Mouse (Mus musculus) heart, postnatal 0 days (tissue): Measurements from ENCODE around the gene Prrt4. TPM values are rescaled to one million over a fixed set of nuclear protein-coding genes. Genes with fewer than 3 reads are reported as not detected.

Experiments used
- ATAC-seq: fragments of 200-750 bp; cut with Nextera tagmentation; 2 replicates; pipeline ENCODE4 v1.8.0; 2017; ENCODE audit warnings: low read depth, moderate number of reproducible peaks, moderate library complexity; ENCODE audit not compliant: insufficient read depth
- DNase-seq: peaks from one replicate; pipeline ENCODE4 v3.0.0-alpha.2; 2016; ENCODE audit warnings: low spot score
- H3K27ac ChIP-seq: fragments of 300-500 bp; sonication (generic); 2 replicates; pipeline ENCODE4 v1.5.1; 2014; ENCODE audit warnings: low read depth, mild to moderate bottlenecking
- H3K27me3 ChIP-seq: fragments of 300-500 bp; sonication (generic); 2 replicates; pipeline ENCODE4 v1.6.1; 2014; ENCODE audit warnings: low read length, mixed read lengths; ENCODE audit not compliant: control insufficient read depth, insufficient read depth
- H3K36me3 ChIP-seq: fragments of 300-500 bp; sonication (generic); replicated peaks from 2 replicates; pipeline ENCODE4 v1.6.1; 2014; ENCODE audit warnings: low read length, mixed read lengths; ENCODE audit not compliant: control insufficient read depth, insufficient read depth
- H3K4me1 ChIP-seq: fragments of 300-500 bp; sonication (generic); 2 replicates; pipeline ENCODE4 v1.6.1; 2014; ENCODE audit warnings: antibody characterized with exemption; ENCODE audit not compliant: control insufficient read depth, insufficient read depth
- H3K4me2 ChIP-seq: fragments of 300-500 bp; sonication (generic); 2 replicates; pipeline ENCODE4 v1.6.1; 2014; ENCODE audit warnings: low read depth, mild to moderate bottlenecking, low read length, moderate library complexity
- H3K4me3 ChIP-seq: fragments of 300-500 bp; sonication (generic); 2 replicates; pipeline ENCODE4 v1.5.1; 2014; ENCODE audit warnings: low read depth, low read length
- H3K9ac ChIP-seq: fragments of 300-500 bp; sonication (generic); replicated peaks from 2 replicates; pipeline ENCODE4 v1.6.1; 2014; ENCODE audit warnings: low read depth, low read length, mixed read lengths
- H3K9me3 ChIP-seq: fragments of 300-500 bp; sonication (generic); replicated peaks from 2 replicates; pipeline ENCODE4 v1.6.1; 2016; ENCODE audit warnings: low read length; ENCODE audit not compliant: control insufficient read depth
- CTCF ChIP-seq: IDR thresholded peaks from 2 replicates; pipeline ENCODE4 v1.5.1; 2016; ENCODE audit warnings: antibody characterized with exemption, control low read depth, low read depth
- EP300 ChIP-seq: IDR thresholded peaks from 2 replicates; pipeline ENCODE4 v1.6.1; 2016; ENCODE audit warnings: antibody characterized with exemption, low read depth
- WGBS: fragments of 180-500 bp; shearing (Covaris S2); extraction: QIAGEN DNeasy Blood & Tissue Kit; methylation state at CpG from one replicate; pipeline ENCODE4 v1.1.7; 2014; 5-methylcytosine and 5-hydroxymethylcytosine counted together
- polyA plus RNA-seq: library from polyadenylated mRNA; unstranded; fragments of >200 nt; fragmentation: Nextera tagmentation; extraction: Ambion mirVana; gene quantifications from 2 replicates; pipeline ENCODE4 v1.2.1, GENCODE M21; 2015
- total RNA-seq: library from RNA; depleted of rRNA; stranded (reverse); fragments of >200 nt; gene quantifications from 2 replicates; pipeline ENCODE4 v1.2.3, GENCODE M21; 2014; ENCODE audit warnings: low replicate concordance

The Prrt4 gene
- total and polyA plus RNA-seq, 2 experiments from 2014 or later, result 0.65 to 1.6 TPM

GRCm38 (mm10) chr6:29145456-29146307 is 33.7 kb downstream of the Prrt4 start:
- DNase-seq, result peak; percentile 59
- 29% methylated on average over 12 of the region's 12 CpGs for WGBS
- H3K4me1 ChIP-seq, result peaks cover 21% of the 10 kb centered on the region
- no peak overlapping the region for H3K9ac ChIP-seq
- peak overlapping the region; percentile 65 for H3K27ac ChIP-seq
- H3K9me3 ChIP-seq, result no peaks in the 10 kb centered on the region
- no peaks in the 10 kb centered on the region for H3K27me3 ChIP-seq
- H3K4me2 ChIP-seq, result peak overlapping the region; percentile 32; the same call in 1 of the 2 replicates
- H3K4me3 ChIP-seq, result no peak overlapping the region
- no peak for TF ChIP-seq CTCF
- ATAC-seq, result peak; percentile 39
- peaks cover 17% of the 10 kb centered on the region; the same call in 1 of the 2 replicates for H3K36me3 ChIP-seq

DNA sequence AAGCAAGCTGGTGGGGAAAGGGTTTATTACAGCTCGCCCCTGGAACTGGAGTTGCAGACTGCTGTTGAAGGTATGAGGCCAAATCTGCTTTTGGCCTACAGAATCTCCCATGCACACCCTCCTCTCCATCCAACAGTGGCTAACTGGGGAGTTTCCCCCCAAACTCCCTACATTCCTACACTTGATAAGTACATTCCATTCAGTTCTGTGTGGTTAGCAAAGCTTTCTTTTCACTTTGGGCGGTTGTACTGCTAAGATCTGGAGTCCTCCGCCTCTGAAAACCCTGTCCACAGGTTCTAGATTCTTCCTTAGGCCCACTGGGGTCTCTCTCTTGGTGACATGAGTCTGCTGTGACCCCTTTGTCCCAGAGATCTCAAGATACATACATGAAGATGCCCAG is 34.4 kb downstream of the Prrt4 start:
- ATAC-seq, result no peak; the same call in 1 of the 2 replicates
- H3K9ac ChIP-seq, result no peak overlapping the region
- TF ChIP-seq CTCF (no peak), EP300 (no peak)
- 54% methylated on average over 3 of the region's 3 CpGs for WGBS
- DNase-seq, result peak; percentile 8
- peaks cover 20% of the 10 kb centered on the region; the same call in 1 of the 2 replicates for H3K36me3 ChIP-seq
- peak overlapping the region; percentile 65 for H3K27ac ChIP-seq
- no peak overlapping the region for H3K4me2 ChIP-seq
- no peaks in the 10 kb centered on the region for H3K9me3 ChIP-seq
- H3K4me3 ChIP-seq, result no peak overlapping the region
- no peaks in the 10 kb centered on the region for H3K27me3 ChIP-seq
- peaks cover 21% of the 10 kb centered on the region for H3K4me1 ChIP-seq

DNA sequence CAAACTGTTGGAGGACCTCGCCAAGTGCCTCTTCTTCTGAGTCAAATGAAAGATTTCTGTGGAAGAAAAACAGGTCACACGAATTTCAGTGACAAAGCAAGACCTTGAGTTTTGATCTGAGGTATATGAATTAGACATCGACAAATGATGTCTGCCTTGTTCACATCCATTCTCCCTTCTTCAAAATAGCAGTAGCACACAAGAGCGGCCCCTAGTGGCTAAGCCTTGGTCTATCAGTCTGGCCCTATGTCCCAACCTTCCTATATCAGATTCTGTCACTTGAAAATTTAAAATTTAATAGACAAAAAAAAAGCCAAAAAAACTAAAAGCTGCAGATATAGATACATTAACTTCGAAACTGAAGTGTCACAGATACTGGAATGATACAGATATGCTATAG is 35.8 kb downstream of the Prrt4 start:
- Histone ChIP-seq H3K27ac (no peak overlapping the region), H3K9me3 (no peaks in the 10 kb centered on the region), H3K36me3 (peaks cover 18% of the 10 kb centered on the region), H3K4me1 (peaks cover 21% of the 10 kb centered on the region), H3K4me2 (no peak overlapping the region), H3K27me3 (no peaks in the 10 kb centered on the region), H3K9ac (no peak overlapping the region), H3K4me3 (no peak overlapping the region)
- WGBS, result 32% methylated on average over 5 of the region's 5 CpGs
- TF ChIP-seq CTCF (peak; percentile 75), EP300 (no peak)
- ATAC-seq (no peak), DNase-seq (peak; percentile 54)

GRCm38 (mm10) chr6:29137441-29137840 is 41.9 kb downstream of the Prrt4 start:
- ATAC-seq, result no peak
- no peak overlapping the region for H3K9ac ChIP-seq
- TF ChIP-seq CTCF (no peak), EP300 (no peak)
- no peaks in the 10 kb centered on the region for H3K4me1 ChIP-seq
- H3K27ac ChIP-seq, result no peak overlapping the region
- no peak overlapping the region for H3K4me2 ChIP-seq
- no peak overlapping the region for H3K4me3 ChIP-seq
- no peaks in the 10 kb centered on the region for H3K27me3 ChIP-seq
- peaks cover 65% of the 10 kb centered on the region for H3K36me3 ChIP-seq
- no peak for DNase-seq
- 89% methylated on average over 9 of the region's 9 CpGs for WGBS
- H3K9me3 ChIP-seq, result no peaks in the 10 kb centered on the region

GRCm38 (mm10) chr6:29133100-29133499 is 46.3 kb downstream of the Prrt4 start:
- TF ChIP-seq CTCF (no peak), EP300 (no peak)
- peaks cover 85% of the 10 kb centered on the region for H3K36me3 ChIP-seq
- no peaks in the 10 kb centered on the region for H3K9me3 ChIP-seq
- H3K27ac ChIP-seq, result no peak overlapping the region
- DNase-seq (no peak), ATAC-seq (no peak)
- H3K27me3 ChIP-seq, result no peaks in the 10 kb centered on the region
- H3K9ac ChIP-seq, result no peak overlapping the region
- no peak overlapping the region for H3K4me3 ChIP-seq
- no peaks in the 10 kb centered on the region for H3K4me1 ChIP-seq
- 88% methylated on average over 9 of the region's 9 CpGs for whole genome bisulfite sequencing
- no peak overlapping the region for H3K4me2 ChIP-seq
